Mouse (Mus musculus) heart, postnatal 0 days (tissue): ENCODE results near the gene Resf1. TPM values are rescaled to one million over a fixed set of nuclear protein-coding genes. Genes with fewer than 3 reads are reported as not detected.
A peak's percentile ranks its signal among the peaks of the same experiment; 100 is the strongest.

Experiments
- ATAC-seq: fragments of 200-750 bp; cut with Nextera tagmentation; 2 replicates; pipeline ENCODE4 v1.8.0; 2017; ENCODE audit warnings: low read depth, moderate number of reproducible peaks, moderate library complexity; ENCODE audit not compliant: insufficient read depth
- DNase-seq: peaks from one replicate; pipeline ENCODE4 v3.0.0-alpha.2; 2016; ENCODE audit warnings: low spot score
- H3K27ac ChIP-seq: fragments of 300-500 bp; sonication (generic); 2 replicates; pipeline ENCODE4 v1.5.1; 2014; ENCODE audit warnings: low read depth, mild to moderate bottlenecking
- H3K27me3 ChIP-seq: fragments of 300-500 bp; sonication (generic); 2 replicates; pipeline ENCODE4 v1.6.1; 2014; ENCODE audit warnings: low read length, mixed read lengths; ENCODE audit not compliant: control insufficient read depth, insufficient read depth
- H3K36me3 ChIP-seq: fragments of 300-500 bp; sonication (generic); replicated peaks from 2 replicates; pipeline ENCODE4 v1.6.1; 2014; ENCODE audit warnings: low read length, mixed read lengths; ENCODE audit not compliant: control insufficient read depth, insufficient read depth
- H3K4me1 ChIP-seq: fragments of 300-500 bp; sonication (generic); 2 replicates; pipeline ENCODE4 v1.6.1; 2014; ENCODE audit warnings: antibody characterized with exemption; ENCODE audit not compliant: control insufficient read depth, insufficient read depth
- H3K4me2 ChIP-seq: fragments of 300-500 bp; sonication (generic); 2 replicates; pipeline ENCODE4 v1.6.1; 2014; ENCODE audit warnings: low read depth, mild to moderate bottlenecking, low read length, moderate library complexity
- H3K4me3 ChIP-seq: fragments of 300-500 bp; sonication (generic); 2 replicates; pipeline ENCODE4 v1.5.1; 2014; ENCODE audit warnings: low read depth, low read length
- H3K9ac ChIP-seq: fragments of 300-500 bp; sonication (generic); replicated peaks from 2 replicates; pipeline ENCODE4 v1.6.1; 2014; ENCODE audit warnings: low read depth, low read length, mixed read lengths
- H3K9me3 ChIP-seq: fragments of 300-500 bp; sonication (generic); replicated peaks from 2 replicates; pipeline ENCODE4 v1.6.1; 2016; ENCODE audit warnings: low read length; ENCODE audit not compliant: control insufficient read depth
- CTCF ChIP-seq: IDR thresholded peaks from 2 replicates; pipeline ENCODE4 v1.5.1; 2016; ENCODE audit warnings: antibody characterized with exemption, control low read depth, low read depth
- EP300 ChIP-seq: IDR thresholded peaks from 2 replicates; pipeline ENCODE4 v1.6.1; 2016; ENCODE audit warnings: antibody characterized with exemption, low read depth
- WGBS: fragments of 180-500 bp; shearing (Covaris S2); extraction: QIAGEN DNeasy Blood & Tissue Kit; methylation state at CpG from one replicate; pipeline ENCODE4 v1.1.7; 2014; 5-methylcytosine and 5-hydroxymethylcytosine counted together
- polyA plus RNA-seq: library from polyadenylated mRNA; unstranded; fragments of >200 nt; fragmentation: Nextera tagmentation; extraction: Ambion mirVana; gene quantifications from 2 replicates; pipeline ENCODE4 v1.2.1, GENCODE M21; 2015
- total RNA-seq: library from RNA; depleted of rRNA; stranded (reverse); fragments of >200 nt; gene quantifications from 2 replicates; pipeline ENCODE4 v1.2.3, GENCODE M21; 2014; ENCODE audit warnings: low replicate concordance; rRNA removed

The Resf1 gene
- 28.0 and 41.9 TPM in 2 replicates for total RNA-seq
- polyA plus RNA-seq = 13.6 and 16.9 TPM in 2 replicates

- TF ChIP-seq CTCF = no peak
- TF ChIP-seq EP300 = peak; percentile 25; the same call in 1 of the 2 replicates
- H3K4me2 ChIP-seq = peak within 1 kb of the TSS; percentile 58
- peak; percentile 89 for DNase-seq
- peak; percentile 98 for ATAC-seq
- peak within 1 kb of the TSS; percentile 95 for H3K4me3 ChIP-seq
- 5% methylated on average over 60 of the region's 61 CpGs for WGBS
- H3K4me1 ChIP-seq = peaks cover 10% of the 10 kb centered on the region; the same call in 1 of the 2 replicates
- peaks cover 19% of the 10 kb centered on the region for H3K36me3 ChIP-seq
- H3K27ac ChIP-seq = peak within 1 kb of the TSS; percentile 99
- H3K9me3 ChIP-seq = peaks cover 5% of the 10 kb centered on the region; the same call in 1 of the 2 replicates
- no peaks in the 10 kb centered on the region for H3K27me3 ChIP-seq
- peak within 1 kb of the TSS; percentile 96 for H3K9ac ChIP-seq
These were observed at the start of gene Resf1 for GRCm38 (mm10) chr6:149308956-149309932. Gene Resf1 (plus strand): TSS chr6:149309414.

GRCm38 (mm10) chr6:149260801-149261239 is 48.4 kb upstream of the Resf1 start:
- ATAC-seq = no peak
- H3K9ac ChIP-seq = no peak overlapping the region
- no peak for DNase-seq
- peaks cover 9% of the 10 kb centered on the region for H3K9me3 ChIP-seq
- no peaks in the 10 kb centered on the region for H3K4me1 ChIP-seq
- no peaks in the 10 kb centered on the region for H3K27me3 ChIP-seq
- H3K27ac ChIP-seq = no peak overlapping the region
- TF ChIP-seq EP300 = no peak
- TF ChIP-seq CTCF = no peak
- WGBS = 56% methylated on average over 3 of the region's 3 CpGs
- no peak overlapping the region for H3K4me2 ChIP-seq
- no peaks in the 10 kb centered on the region for H3K36me3 ChIP-seq
- no peak overlapping the region for H3K4me3 ChIP-seq

GRCm38 (mm10) chr6:149267951-149268350 is 41.3 kb upstream of the Resf1 start:
- Histone ChIP-seq H3K4me3 (no peak overlapping the region), H3K4me1 (no peaks in the 10 kb centered on the region), H3K36me3 (no peaks in the 10 kb centered on the region), H3K4me2 (no peak overlapping the region), H3K27ac (no peak overlapping the region), H3K9me3 (no peaks in the 10 kb centered on the region), H3K9ac (no peak overlapping the region), H3K27me3 (no peaks in the 10 kb centered on the region)
- DNase-seq (no peak), ATAC-seq (no peak)
- TF ChIP-seq CTCF (no peak), EP300 (no peak)

GRCm38 (mm10) chr6:149278248-149278731 is 30.9 kb upstream of the Resf1 start:
- Histone ChIP-seq H3K36me3 (no peaks in the 10 kb centered on the region), H3K9ac (no peak overlapping the region), H3K27me3 (no peaks in the 10 kb centered on the region), H3K4me2 (no peak overlapping the region), H3K9me3 (peaks cover 18% of the 10 kb centered on the region; the same call in 1 of the 2 replicates), H3K4me1 (no peaks in the 10 kb centered on the region), H3K4me3 (no peak overlapping the region), H3K27ac (no peak overlapping the region)
- ATAC-seq = no peak
- WGBS = 56% methylated on average over 2 of the region's 2 CpGs
- no peak for DNase-seq
- TF ChIP-seq EP300 (no peak), CTCF (no peak)

DNA sequence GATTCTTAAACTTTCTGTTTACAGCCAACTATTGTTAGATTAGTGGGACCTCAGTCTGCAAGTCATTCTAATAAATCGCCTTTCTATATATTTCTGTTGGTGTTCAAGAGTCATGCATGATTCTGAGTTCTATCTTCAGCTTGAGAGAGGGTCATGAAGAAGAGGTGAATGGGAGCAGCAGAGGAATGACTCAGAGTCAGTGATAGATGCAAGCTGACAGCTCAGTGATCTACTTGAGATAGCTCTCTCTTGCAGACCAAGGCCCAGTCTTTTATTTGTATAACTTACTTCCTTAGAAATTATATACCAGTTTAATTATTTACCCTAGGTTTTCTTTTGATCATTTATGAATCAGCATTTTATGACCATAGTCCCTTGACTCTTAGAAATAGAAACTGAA is 30.3 kb upstream of the Resf1 start:
- ATAC-seq (no peak), DNase-seq (no peak)
- no peak for TF ChIP-seq CTCF
- Histone ChIP-seq H3K4me3 (no peak overlapping the region), H3K36me3 (no peaks in the 10 kb centered on the region), H3K27me3 (no peaks in the 10 kb centered on the region), H3K4me2 (no peak overlapping the region), H3K9ac (no peak overlapping the region), H3K27ac (no peak overlapping the region), H3K9me3 (peaks cover 18% of the 10 kb centered on the region; the same call in 1 of the 2 replicates), H3K4me1 (no peaks in the 10 kb centered on the region)
- 73% methylated on average over 1 of the region's 1 CpGs for WGBS
